Mouse (Mus musculus) embryonic fibroblast, embryonic 13.5 days (primary cell): ENCODE data around the gene Enox1.

Experiments used
- CTCF ChIP-seq: IDR thresholded peaks from 2 replicates; pipeline ENCODE4 v1.5.1; 2011; ENCODE audit warnings: mild to moderate bottlenecking, control low read depth, low read length, moderate library complexity, borderline replicate concordance; ENCODE audit not compliant: insufficient read depth
- POLR2A ChIP-seq: IDR thresholded peaks from 2 replicates; pipeline ENCODE4 v1.6.1; 2011; ENCODE audit warnings: low read depth, mild to moderate bottlenecking, control low read depth, low read length, moderate library complexity

- TF ChIP-seq CTCF, result no peak
- no peak for TF ChIP-seq POLR2A
These were observed 18.4 kb downstream of the Enox1 start for GRCm38 (mm10) chr14:77174931-77175330.
